Mouse (Mus musculus) olfactory bulb, adult 2 months (tissue): ENCODE results near the gene Gm13103.

ENCODE experiments used
- CTCF ChIP-seq: fragments of 200-500 bp; IDR thresholded peaks from 2 replicates; pipeline ENCODE4 v1.5.1; 2012; ENCODE audit warnings: low read depth, mild to moderate bottlenecking, low read length, moderate library complexity; ENCODE audit not compliant: insufficient read depth
- POLR2A ChIP-seq: fragments of 200-500 bp; IDR thresholded peaks from 2 replicates; pipeline ENCODE4 v1.6.1; 2012; ENCODE audit warnings: mild to moderate bottlenecking, low read depth, low read length, moderate library complexity; ENCODE audit not compliant: insufficient read depth

DNA sequence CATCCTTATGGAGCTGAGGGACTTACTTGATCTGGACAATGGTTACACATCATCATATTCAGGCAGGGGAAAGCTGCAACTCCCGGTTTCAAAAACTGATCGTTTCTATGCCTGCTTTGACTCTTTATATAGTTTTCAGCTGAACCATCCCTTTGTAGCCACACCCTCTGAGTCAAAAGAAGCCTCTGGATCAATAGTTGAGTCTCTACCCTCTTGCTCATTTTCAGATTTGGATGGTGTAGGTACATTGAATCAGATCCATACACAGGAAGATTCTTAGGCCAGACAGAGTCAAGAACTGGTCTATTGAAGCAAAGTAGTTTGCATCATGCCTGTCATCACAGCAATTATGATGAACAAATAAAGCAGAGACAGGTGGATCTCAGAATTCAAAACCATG is 30.3 kb upstream of the Gm13103 start, which contains the start of gene Gm13084:
- TF ChIP-seq POLR2A (no peak), CTCF (no peak)
